Mouse (Mus musculus) heart, postnatal 0 days (tissue): ENCODE data around the gene Fcgbp. TPM values are rescaled to one million over a fixed set of nuclear protein-coding genes. Genes with fewer than 3 reads are reported as not detected.

Source experiments
- ATAC-seq: fragments of 200-750 bp; cut with Nextera tagmentation; 2 replicates; pipeline ENCODE4 v1.8.0; 2017; ENCODE audit warnings: low read depth, moderate number of reproducible peaks, moderate library complexity; ENCODE audit not compliant: insufficient read depth
- DNase-seq: peaks from one replicate; pipeline ENCODE4 v3.0.0-alpha.2; 2016; ENCODE audit warnings: low spot score
- H3K27ac ChIP-seq: fragments of 300-500 bp; sonication (generic); 2 replicates; pipeline ENCODE4 v1.5.1; 2014; ENCODE audit warnings: low read depth, mild to moderate bottlenecking
- H3K27me3 ChIP-seq: fragments of 300-500 bp; sonication (generic); 2 replicates; pipeline ENCODE4 v1.6.1; 2014; ENCODE audit warnings: low read length, mixed read lengths; ENCODE audit not compliant: control insufficient read depth, insufficient read depth
- H3K36me3 ChIP-seq: fragments of 300-500 bp; sonication (generic); replicated peaks from 2 replicates; pipeline ENCODE4 v1.6.1; 2014; ENCODE audit warnings: low read length, mixed read lengths; ENCODE audit not compliant: control insufficient read depth, insufficient read depth
- H3K4me1 ChIP-seq: fragments of 300-500 bp; sonication (generic); 2 replicates; pipeline ENCODE4 v1.6.1; 2014; ENCODE audit warnings: antibody characterized with exemption; ENCODE audit not compliant: control insufficient read depth, insufficient read depth
- H3K4me2 ChIP-seq: fragments of 300-500 bp; sonication (generic); 2 replicates; pipeline ENCODE4 v1.6.1; 2014; ENCODE audit warnings: low read depth, mild to moderate bottlenecking, low read length, moderate library complexity
- H3K4me3 ChIP-seq: fragments of 300-500 bp; sonication (generic); 2 replicates; pipeline ENCODE4 v1.5.1; 2014; ENCODE audit warnings: low read depth, low read length
- H3K9ac ChIP-seq: fragments of 300-500 bp; sonication (generic); replicated peaks from 2 replicates; pipeline ENCODE4 v1.6.1; 2014; ENCODE audit warnings: low read depth, low read length, mixed read lengths
- H3K9me3 ChIP-seq: fragments of 300-500 bp; sonication (generic); replicated peaks from 2 replicates; pipeline ENCODE4 v1.6.1; 2016; ENCODE audit warnings: low read length; ENCODE audit not compliant: control insufficient read depth
- CTCF ChIP-seq: IDR thresholded peaks from 2 replicates; pipeline ENCODE4 v1.5.1; 2016; ENCODE audit warnings: antibody characterized with exemption, control low read depth, low read depth
- EP300 ChIP-seq: IDR thresholded peaks from 2 replicates; pipeline ENCODE4 v1.6.1; 2016; ENCODE audit warnings: antibody characterized with exemption, low read depth
- WGBS: fragments of 180-500 bp; shearing (Covaris S2); extraction: QIAGEN DNeasy Blood & Tissue Kit; methylation state at CpG from one replicate; pipeline ENCODE4 v1.1.7; 2014; 5-methylcytosine and 5-hydroxymethylcytosine counted together
- polyA plus RNA-seq: library from polyadenylated mRNA; unstranded; fragments of >200 nt; fragmentation: Nextera tagmentation; extraction: Ambion mirVana; gene quantifications from 2 replicates; pipeline ENCODE4 v1.2.1, GENCODE M21; 2015
- total RNA-seq: library from RNA; depleted of rRNA; stranded (reverse); fragments of >200 nt; gene quantifications from 2 replicates; pipeline ENCODE4 v1.2.3, GENCODE M21; 2014; ENCODE audit warnings: low replicate concordance

Gene Fcgbp
- total and polyA plus RNA-seq, 2 experiments from 2014 or later = not detected

- Histone ChIP-seq H3K9ac (no peak overlapping the region), H3K36me3 (no peaks in the 10 kb centered on the region), H3K27me3 (no peaks in the 10 kb centered on the region), H3K4me2 (peak overlapping the region; percentile 40), H3K4me3 (no peak overlapping the region), H3K9me3 (no peaks in the 10 kb centered on the region), H3K27ac (no peak overlapping the region), H3K4me1 (no peaks in the 10 kb centered on the region)
- no peak for TF ChIP-seq EP300
- TF ChIP-seq CTCF = no peak
- 8% methylated on average over 23 of the region's 23 CpGs for WGBS
- peak; percentile 17; the same call in 1 of the 2 replicates for ATAC-seq
- DNase-seq = no peak
Observed at GRCm38 (mm10) chr7:28104670-28105069, 33.6 kb downstream of the Fcgbp start.

- TF ChIP-seq CTCF (no peak), EP300 (no peak)
- Histone ChIP-seq H3K27me3 (no peaks in the 10 kb centered on the region), H3K4me1 (no peaks in the 10 kb centered on the region), H3K36me3 (no peaks in the 10 kb centered on the region), H3K9me3 (no peaks in the 10 kb centered on the region), H3K27ac (no peak overlapping the region), H3K9ac (no peak overlapping the region), H3K4me2 (no peak overlapping the region), H3K4me3 (no peak overlapping the region)
- ATAC-seq = no peak
- DNase-seq = no peak
- whole genome bisulfite sequencing = 79% methylated on average over 11 of the region's 11 CpGs
Observed at GRCm38 (mm10) chr7:28106241-28106640, 35.2 kb downstream of the Fcgbp start.

- H3K4me3 ChIP-seq = no peak overlapping the region
- WGBS = 60% methylated on average over 2 of the region's 2 CpGs
- DNase-seq = no peak
- ATAC-seq = no peak
- H3K4me1 ChIP-seq = no peaks in the 10 kb centered on the region
- no peak overlapping the region for H3K27ac ChIP-seq
- TF ChIP-seq CTCF = no peak
- no peak for TF ChIP-seq EP300
- no peaks in the 10 kb centered on the region for H3K27me3 ChIP-seq
- no peaks in the 10 kb centered on the region for H3K36me3 ChIP-seq
- no peak overlapping the region for H3K4me2 ChIP-seq
- no peaks in the 10 kb centered on the region for H3K9me3 ChIP-seq
- H3K9ac ChIP-seq = no peak overlapping the region
Observed at GRCm38 (mm10) chr7:28114648-28115047, 43.6 kb downstream of the Fcgbp start.

GRCm38 (mm10) chr7:28129166-28129565, 58.1 kb downstream of the Fcgbp start, which contains the start of gene 9530053A07Rik:
9530053A07Rik (plus strand) TSS chr7:28129466.
- H3K4me3 ChIP-seq = no peak within 1 kb of the TSS
- H3K4me1 ChIP-seq = no peaks in the 10 kb centered on the region
- ATAC-seq = no peak
- no peak within 1 kb of the TSS for H3K9ac ChIP-seq
- TF ChIP-seq EP300 (no peak), CTCF (no peak)
- no peaks in the 10 kb centered on the region for H3K36me3 ChIP-seq
- H3K4me2 ChIP-seq = no peak within 1 kb of the TSS
- no peaks in the 10 kb centered on the region for H3K9me3 ChIP-seq
- H3K27me3 ChIP-seq = no peaks in the 10 kb centered on the region
- WGBS = 79% methylated on average over 5 of the region's 5 CpGs
- DNase-seq = no peak
- no peak within 1 kb of the TSS for H3K27ac ChIP-seq

GRCm38 (mm10) chr7:28137613-28138012, 66.6 kb downstream of the Fcgbp start:
- Histone ChIP-seq H3K9me3 (no peaks in the 10 kb centered on the region), H3K4me1 (no peaks in the 10 kb centered on the region), H3K9ac (no peak overlapping the region), H3K27me3 (no peaks in the 10 kb centered on the region), H3K36me3 (no peaks in the 10 kb centered on the region), H3K27ac (no peak overlapping the region), H3K4me2 (no peak overlapping the region), H3K4me3 (no peak overlapping the region)
- WGBS = 55% methylated on average over 5 of the region's 5 CpGs
- no peak for TF ChIP-seq EP300
- TF ChIP-seq CTCF = peak; percentile 56
- ATAC-seq (no peak), DNase-seq (peak; percentile 7)

- Histone ChIP-seq H3K27me3 (0 out of 2 replicates have a peak, but pooled peaks cover 8% of the 10 kb centered on the region), H3K4me3 (no peak overlapping the region), H3K9me3 (peaks cover 3% of the 10 kb centered on the region; the same call in 1 of the 2 replicates), H3K36me3 (no peaks in the 10 kb centered on the region), H3K27ac (no peak overlapping the region), H3K4me2 (no peak overlapping the region), H3K4me1 (no peaks in the 10 kb centered on the region), H3K9ac (no peak overlapping the region)
- WGBS = 16% methylated on average over 3 of the region's 3 CpGs
- peak; percentile 20 for DNase-seq
- ATAC-seq = no peak
- no peak for TF ChIP-seq EP300
- TF ChIP-seq CTCF = peak; percentile 77
Observed at GRCm38 (mm10) chr7:28148263-28148662, 77.2 kb downstream of the Fcgbp start.
